Mouse (Mus musculus) heart, embryonic 16.5 days (tissue): Measurements from ENCODE around the gene Smok2b. TPM values are rescaled to one million over a fixed set of nuclear protein-coding genes. Genes with fewer than 3 reads are reported as not detected.
"Not testable (repeated sequence)": the region's sequence is repeated elsewhere in the genome, so short reads cannot be mapped to it uniquely, and the experiment has no call there.

Source experiments
- ATAC-seq: fragments of 200-750 bp; cut with Nextera tagmentation; replicated peaks from 2 replicates; pipeline ENCODE4 v1.8.0; 2017; ENCODE audit warnings: moderate number of reproducible peaks; ENCODE audit not compliant: insufficient read depth, low FRiP score; ENCODE audit errors: extremely low read depth
- H3K27ac ChIP-seq: fragments of 300-500 bp; sonication (generic); 2 replicates; pipeline ENCODE4 v1.5.1; 2014; ENCODE audit warnings: mild to moderate bottlenecking, low read length, control low read depth, moderate library complexity
- H3K27me3 ChIP-seq: fragments of 300-500 bp; sonication (generic); 2 replicates; pipeline ENCODE4 v1.6.1; 2014; ENCODE audit warnings: low read length, mixed read lengths; ENCODE audit not compliant: control insufficient read depth, insufficient read depth
- H3K36me3 ChIP-seq: fragments of 300-500 bp; sonication (generic); 2 replicates; pipeline ENCODE4 v1.6.1; 2014; ENCODE audit not compliant: control insufficient read depth, insufficient read depth
- H3K4me1 ChIP-seq: fragments of 300-500 bp; sonication (generic); 2 replicates; pipeline ENCODE4 v1.6.1; 2014; ENCODE audit warnings: low read length, mixed read lengths; ENCODE audit not compliant: control insufficient read depth, insufficient read depth
- H3K4me2 ChIP-seq: fragments of 300-500 bp; sonication (generic); 2 replicates; pipeline ENCODE4 v1.6.1; 2014; ENCODE audit warnings: low read depth, mild to moderate bottlenecking, control low read depth, low read length
- H3K4me3 ChIP-seq: fragments of 300-500 bp; sonication (generic); 2 replicates; pipeline ENCODE4 v1.5.1; 2014; ENCODE audit warnings: mild to moderate bottlenecking, control low read depth, low read length
- H3K9ac ChIP-seq: fragments of 300-500 bp; sonication (generic); 2 replicates; pipeline ENCODE4 v1.6.1; 2014; ENCODE audit warnings: low read length, control low read depth
- H3K9me3 ChIP-seq: fragments of 300-500 bp; sonication (generic); replicated peaks from 2 replicates; pipeline ENCODE4 v1.6.1; 2016; ENCODE audit warnings: low read length; ENCODE audit not compliant: control insufficient read depth
- WGBS: fragments of 180-500 bp; shearing (Covaris S2); extraction: QIAGEN DNeasy Blood & Tissue Kit; methylation state at CpG from one replicate; pipeline ENCODE4 v1.1.7; 2014; 5-methylcytosine and 5-hydroxymethylcytosine counted together
- polyA plus RNA-seq: library from polyadenylated mRNA; unstranded; fragments of >200 nt; fragmentation: Nextera tagmentation; extraction: Ambion mirVana; gene quantifications from 2 replicates; pipeline ENCODE4 v1.2.1, GENCODE M21; 2015

Gene Smok2b
- polyA plus RNA-seq, 1 experiment from 2014 or later, result not detected

DNA sequence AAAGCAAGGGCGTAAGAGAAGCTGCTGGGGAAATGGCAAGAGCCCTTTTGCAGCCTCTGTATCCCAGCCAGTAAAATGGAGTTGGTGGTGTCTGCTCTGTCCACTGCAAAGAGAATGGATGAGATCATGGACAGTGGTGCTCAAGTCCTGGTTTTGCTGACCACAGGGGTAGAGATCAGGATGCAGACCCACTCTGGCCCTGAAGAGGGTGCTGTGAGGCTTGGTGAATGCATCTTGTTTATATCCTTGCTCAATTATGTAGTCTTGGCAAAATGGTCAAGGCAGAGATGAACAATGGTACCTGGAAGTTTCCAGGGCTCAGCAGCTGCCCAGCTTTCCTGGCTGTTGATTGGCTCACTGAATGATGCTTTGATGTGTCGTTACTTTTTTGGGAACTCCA, 14.5 kb upstream of the Smok2b start:
- WGBS, result 68% methylated on average over 2 of the region's 2 CpGs
- ATAC-seq, result no peak

DNA sequence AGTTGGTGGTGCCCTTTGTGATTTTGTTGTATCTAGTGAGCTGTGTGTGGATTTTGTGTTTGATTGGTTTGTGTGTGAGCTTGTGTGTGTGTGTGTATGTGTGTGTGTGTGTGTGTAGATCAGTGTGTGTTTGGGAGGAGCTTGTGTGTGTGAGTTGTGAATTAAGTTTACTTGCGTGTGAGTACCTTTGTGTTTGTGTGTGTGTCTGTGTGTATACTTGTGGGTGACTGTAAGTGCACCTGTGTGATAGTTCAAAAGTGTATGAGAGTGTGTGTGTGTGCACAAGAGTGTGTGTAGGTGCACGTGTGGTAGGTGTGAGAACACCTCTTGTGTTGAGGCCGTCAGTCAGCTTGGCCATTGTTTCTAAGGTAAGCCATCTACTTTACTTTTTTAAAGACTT, 9.2 kb upstream of the Smok2b start, which contains the start of gene Smok2a:
TSS of gene Smok2a (plus strand) at position 301 of the 400 bp plus-strand sequence.
- H3K4me1 ChIP-seq, result no peaks in the 10 kb centered on the region
- no peak within 1 kb of the TSS for H3K27ac ChIP-seq
- H3K27me3 ChIP-seq, result no peaks in the 10 kb centered on the region
- 74% methylated on average over 3 of the region's 3 CpGs for WGBS
- no peak within 1 kb of the TSS for H3K4me2 ChIP-seq
- no peak for ATAC-seq
- no peaks in the 10 kb centered on the region for H3K36me3 ChIP-seq
- H3K9me3 ChIP-seq, result peaks cover 67% of the 10 kb centered on the region
- no peak within 1 kb of the TSS for H3K4me3 ChIP-seq
- H3K9ac ChIP-seq, result no peak within 1 kb of the TSS

More for the DNA sequence above, 14.5 kb upstream of the Smok2b start:
- Histone ChIP-seq H3K4me1 (no peaks in the 10 kb centered on the region), H3K4me2 (no peak overlapping the region), H3K27ac (no peak overlapping the region), H3K27me3 (no peaks in the 10 kb centered on the region), H3K36me3 (no peaks in the 10 kb centered on the region), H3K4me3 (no peak overlapping the region), H3K9ac (no peak overlapping the region), H3K9me3 (peaks cover 88% of the 10 kb centered on the region)

- H3K36me3 ChIP-seq, result not testable (repeated sequence)
These were observed 8.1 kb upstream of the Smok2b start for GRCm38 (mm10) chr17:13221921-13222320.

GRCm38 (mm10) chr17:13239461-13239860, 9.4 kb downstream of the Smok2b start:
- not testable (repeated sequence) for H3K9ac ChIP-seq, H3K27me3 ChIP-seq, H3K4me3 ChIP-seq, H3K36me3 ChIP-seq, H3K4me1 ChIP-seq, H3K4me2 ChIP-seq, H3K27ac ChIP-seq
- ATAC-seq, result peak; percentile 38
- peaks cover 49% of the 10 kb centered on the region for H3K9me3 ChIP-seq
- WGBS, result 80% methylated on average over 4 of the region's 4 CpGs

More at GRCm38 (mm10) chr17:13221921-13222320, 8.1 kb upstream of the Smok2b start:
- not testable (repeated sequence) for H3K4me3 ChIP-seq, ATAC-seq, H3K4me2 ChIP-seq, H3K27me3 ChIP-seq, H3K27ac ChIP-seq, H3K9ac ChIP-seq, H3K4me1 ChIP-seq
- 88% methylated on average over 2 of the region's 2 CpGs for WGBS
- H3K9me3 ChIP-seq, result peaks cover 67% of the 10 kb centered on the region

DNA sequence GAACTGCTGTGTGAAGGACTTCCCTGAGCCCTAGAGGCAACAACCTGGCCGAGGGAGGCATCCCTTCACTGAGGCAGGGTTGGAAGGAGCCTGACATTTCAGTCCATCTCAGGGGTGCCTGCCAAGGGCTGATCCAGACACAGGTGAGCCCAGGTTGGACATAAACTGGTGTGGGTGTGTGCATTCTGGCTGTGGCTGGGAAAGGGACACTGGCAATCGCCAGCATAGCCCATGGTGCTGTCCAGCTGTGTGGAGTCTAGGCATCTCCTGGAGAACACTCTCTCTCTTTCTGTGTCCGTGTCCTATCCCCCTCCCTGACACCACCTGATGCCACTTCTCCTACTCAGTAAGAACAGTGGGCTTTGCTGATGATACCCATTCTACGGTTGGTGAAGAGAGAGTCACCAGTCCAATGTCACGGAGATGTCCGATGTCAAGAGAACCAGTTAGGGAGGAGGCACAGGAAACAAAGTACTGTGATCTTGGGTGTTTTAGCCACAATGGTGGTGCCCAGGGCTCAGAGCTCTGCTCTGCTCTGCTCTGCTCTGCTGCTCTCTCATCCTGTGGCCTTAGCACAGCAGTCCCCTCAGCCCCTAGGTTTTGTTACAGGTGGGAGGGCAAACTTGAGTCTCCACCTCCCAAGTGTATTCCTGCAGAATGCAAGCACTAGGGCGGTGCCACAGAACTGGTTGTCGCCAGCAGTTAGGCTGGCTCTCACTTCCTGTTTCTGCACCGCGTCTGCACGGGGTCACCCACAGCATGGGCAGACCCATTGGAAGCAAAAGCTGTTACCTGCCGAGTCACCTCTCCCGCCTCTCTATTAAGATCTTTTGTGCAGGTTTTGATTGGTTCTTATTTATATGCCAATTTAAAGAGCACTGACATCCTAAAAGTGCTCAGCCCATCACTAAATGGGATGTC, 11.0 kb downstream of the Smok2b start:
- not testable (repeated sequence) for ATAC-seq, H3K4me2 ChIP-seq, H3K27me3 ChIP-seq, H3K27ac ChIP-seq, H3K4me1 ChIP-seq, H3K9ac ChIP-seq, H3K36me3 ChIP-seq, H3K4me3 ChIP-seq
- peaks cover 36% of the 10 kb centered on the region for H3K9me3 ChIP-seq
- 79% methylated on average over 7 of the region's 13 CpGs for WGBS

GRCm38 (mm10) chr17:13254786-13255185, 24.7 kb downstream of the Smok2b start:
- H3K36me3 ChIP-seq, H3K4me3 ChIP-seq, H3K9ac ChIP-seq, H3K27ac ChIP-seq, ATAC-seq, H3K9me3 ChIP-seq, H3K4me2 ChIP-seq, H3K4me1 ChIP-seq, H3K27me3 ChIP-seq: not testable (repeated sequence)
- WGBS, result 54% methylated on average over 1 of the region's 5 CpGs

Other genes starting within 250 kb of the Smok2b start
- gene Wtap, start 236.1 kb upstream of the Smok2b start, polyA plus RNA-seq, result 75.2 and 75.8 TPM in 2 replicates
- 496 and 560 TPM in 2 replicates for gene Sod2, start 223.4 kb upstream of the Smok2b start, polyA plus RNA-seq
- 0.13 and 0.19 TPM in 2 replicates for gene Gpr31b, start 178.0 kb upstream of the Smok2b start, polyA plus RNA-seq
- 0.08 and 0.21 TPM in 2 replicates for gene Tcp10b, start 169.2 kb upstream of the Smok2b start, polyA plus RNA-seq
- gene Unc93a, start 98.4 kb upstream of the Smok2b start, polyA plus RNA-seq, result not detected in 2 replicates
- not detected in 2 replicates for gene Smok2a, start 9.1 kb upstream of the Smok2b start, polyA plus RNA-seq
- not detected in 2 replicates for gene Tcp10c, start 124.3 kb downstream of the Smok2b start, polyA plus RNA-seq